Mouse (Mus musculus) heart, postnatal 14 days (tissue): ENCODE measurements at regions not wholly inside any gene's neighbourhood (a gene's known extent, or its start where the extent isn't known, plus 50 kb on each side); places are given as distances from the start of the nearest gene placed in this dataset.
A peak's percentile ranks its signal among the peaks of the same experiment; 100 is the strongest.

Experiments
- DNase-seq, 2 experiments: peaks; one replicate each; pipeline ENCODE4 v3.0.0; 2021 to 2022
- intact Hi-C: fragments of 180-260 bp; cut with DNase I; formaldehyde crosslinking; loops from one replicate; pipeline ENCODE4 v1.15.1; 2025

DNA sequence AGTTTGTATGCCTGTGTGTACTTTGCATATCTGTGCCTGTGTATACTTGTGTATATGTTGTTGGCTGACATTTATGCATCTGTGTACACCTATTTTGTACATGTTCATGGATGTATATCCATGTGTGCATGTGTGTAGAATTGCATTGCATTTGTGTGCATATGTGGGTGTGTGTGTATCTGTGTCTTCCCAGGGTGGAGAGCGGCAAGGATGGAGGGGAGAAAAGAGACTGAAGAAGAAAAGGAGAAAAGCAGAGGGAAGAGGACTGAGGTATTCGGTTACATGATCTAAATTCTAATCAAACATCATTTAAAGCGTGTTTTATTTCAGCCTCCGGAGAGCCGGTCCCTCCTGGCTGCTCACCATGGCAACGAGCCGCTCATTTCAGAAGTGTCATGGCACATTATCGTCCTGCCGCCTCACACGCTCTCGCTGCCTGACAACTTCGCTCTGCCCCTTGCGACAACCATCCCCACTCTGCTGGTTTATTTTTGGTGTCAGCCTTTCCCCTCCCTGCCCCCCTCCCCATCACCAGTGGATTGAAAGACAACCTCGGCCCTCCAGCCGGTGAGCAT, 58.6 kb downstream of the Mrm1 start:
- peak; percentile 4 to 9 for DNase-seq
- intact Hi-C loops = no loop called here

- intact Hi-C loops = no loop called here
- peak; percentile 65 to 75 for DNase-seq
These were observed 59.8 kb downstream of the Mrm1 start for GRCm38 (mm10) chr11:84759478-84759986.

GRCm38 (mm10) chr11:84752007-84752406, 67.3 kb downstream of the Mrm1 start:
- intact Hi-C loops = no loop called here
- DNase-seq = no peak

DNA sequence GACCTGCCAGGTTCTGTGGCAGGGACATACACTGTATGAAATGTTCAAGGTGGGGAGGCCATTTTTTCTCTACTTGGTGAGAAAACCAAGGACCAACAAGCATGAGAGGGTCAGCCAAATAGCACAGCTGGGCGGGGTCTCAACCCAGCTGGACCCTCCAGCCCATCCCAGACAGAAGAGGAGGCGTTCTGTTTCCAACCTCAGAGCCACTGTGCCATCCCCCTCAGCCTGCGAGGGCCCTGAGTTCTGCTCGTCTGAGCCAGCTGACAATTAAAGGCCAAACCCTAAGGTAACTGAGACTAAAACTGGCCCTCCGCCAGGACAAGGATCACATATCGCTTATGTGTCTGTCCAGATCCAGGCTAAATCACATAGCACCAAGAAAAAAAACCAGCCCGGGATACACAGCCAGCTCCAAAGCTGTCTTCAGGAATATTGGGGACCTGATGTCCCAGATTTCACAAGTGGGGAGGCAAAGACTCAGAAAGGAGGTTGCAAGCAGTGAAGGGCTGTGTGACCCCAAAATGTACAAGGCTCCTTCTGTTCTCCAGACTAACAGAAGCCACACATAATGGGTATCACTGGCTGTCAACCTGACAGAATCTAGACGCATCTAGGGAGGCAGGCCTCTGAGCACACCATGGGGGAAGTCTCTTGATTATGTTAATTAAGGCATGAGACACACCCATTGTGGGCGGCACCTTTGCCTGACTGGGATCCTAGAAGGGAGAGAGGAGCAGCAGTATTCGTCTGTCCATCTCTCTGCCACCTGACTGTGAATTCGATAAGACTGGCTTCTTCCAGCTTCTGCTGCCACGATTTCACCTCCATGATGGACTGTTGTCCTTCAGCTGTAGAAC, 69.6 kb downstream of the Mrm1 start:
- intact Hi-C loops = no loop called here
- DNase-seq = no peak

DNA sequence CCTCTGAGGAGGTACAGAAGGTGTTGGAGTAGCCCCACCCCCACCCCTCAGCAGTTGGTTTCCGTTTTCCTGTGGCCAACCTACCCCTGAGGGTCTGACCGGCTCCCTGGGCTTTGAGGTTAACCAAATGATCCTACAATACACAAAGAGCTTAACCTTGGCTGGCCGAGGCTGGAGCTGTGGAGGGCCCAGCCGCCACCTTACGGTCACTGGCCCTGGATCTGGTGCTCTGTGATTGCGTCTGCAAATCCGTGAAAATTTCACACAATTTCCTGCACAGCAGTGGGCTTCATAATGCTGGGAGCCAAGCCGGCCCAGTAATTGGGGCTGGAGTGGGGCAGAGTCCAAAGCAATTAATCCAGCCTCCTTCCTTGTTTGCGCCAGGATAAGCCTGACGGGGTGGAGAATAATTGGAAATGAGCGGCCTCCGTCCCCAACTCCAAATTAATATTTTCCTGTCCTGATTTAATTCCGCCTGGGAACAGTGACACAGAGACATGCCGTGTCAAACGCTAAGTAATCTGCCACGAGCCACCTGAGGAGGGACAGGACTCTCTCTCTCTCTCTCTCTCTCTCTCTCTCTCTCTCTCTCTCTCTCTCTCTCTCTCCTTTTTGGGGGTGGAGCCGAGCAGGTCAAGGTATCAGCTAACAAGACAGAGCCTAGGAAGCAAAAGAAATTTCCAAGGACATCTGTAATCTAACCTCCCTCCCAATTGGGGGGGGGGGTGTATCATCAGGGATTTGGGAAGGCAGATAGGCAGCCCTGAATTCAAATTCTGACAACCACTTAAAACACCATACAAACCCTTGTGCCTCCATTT, 80.3 kb downstream of the Mrm1 start:
- intact Hi-C loops = no loop called here
- no peak for DNase-seq

- intact Hi-C loops = no loop called here
- no peak for DNase-seq
These were observed 81.2 kb downstream of the Mrm1 start for GRCm38 (mm10) chr11:84738128-84738527.

DNA sequence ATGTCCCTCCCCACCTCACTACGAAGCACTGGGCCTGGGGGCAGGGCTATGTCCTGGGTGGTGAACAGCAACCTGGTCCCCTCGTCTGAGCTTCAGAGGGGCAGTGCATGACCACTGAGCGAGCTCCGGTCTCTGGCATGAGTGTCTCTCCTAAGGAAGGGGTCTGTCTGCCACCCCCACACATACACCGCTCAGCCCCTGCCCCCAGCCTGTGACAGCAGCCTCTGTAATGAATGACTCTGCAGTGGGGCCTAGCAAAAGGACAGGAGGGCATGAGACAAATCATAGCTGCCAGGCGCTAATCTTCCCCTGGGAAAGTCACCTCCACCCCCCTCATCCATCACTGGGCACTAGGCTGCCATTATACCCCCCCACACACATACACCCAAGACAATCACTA, 87.4 kb downstream of the Mrm1 start:
- DNase-seq = no peak
- intact Hi-C loops = no loop called here

- intact Hi-C loops = no loop called here
These were observed 89.1 kb downstream of the Mrm1 start for GRCm38 (mm10) chr11:84730218-84730617.

DNA sequence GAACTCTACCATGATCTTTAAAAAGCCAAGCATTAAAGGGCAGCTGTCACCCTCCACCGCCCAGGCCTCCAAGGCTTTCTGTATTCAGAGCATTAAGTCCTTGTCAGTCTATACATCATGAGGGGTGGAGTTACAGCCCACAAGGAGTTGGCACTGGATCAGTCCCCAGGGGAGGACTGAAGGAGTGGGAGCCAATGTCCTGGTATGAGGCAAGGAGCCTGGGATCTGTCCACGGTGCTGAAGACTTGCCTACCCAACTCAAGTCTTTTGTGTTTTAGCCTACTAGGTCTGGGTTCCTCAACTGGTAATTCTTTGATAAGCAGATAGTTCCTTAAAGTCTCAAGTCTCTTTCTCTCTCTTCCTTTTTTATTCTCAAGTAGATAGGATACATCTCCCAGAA, 90.1 kb downstream of the Mrm1 start:
- intact Hi-C loops = no loop called here
- DNase-seq = peak; percentile 42 to 53

More at GRCm38 (mm10) chr11:84730218-84730617, 89.1 kb downstream of the Mrm1 start:
- no peak for DNase-seq

- intact Hi-C loops = no loop called here
- no peak for DNase-seq
These were observed 93.2 kb downstream of the Mrm1 start for GRCm38 (mm10) chr11:84725936-84726613.

- no peak for DNase-seq
- intact Hi-C loops = no loop called here
These were observed 94.0 kb downstream of the Mrm1 start for GRCm38 (mm10) chr11:84725177-84725792.

GRCm38 (mm10) chr11:84724080-84724479, 95.2 kb downstream of the Mrm1 start:
- peak; percentile 6 to 27 for DNase-seq
- intact Hi-C loops = no loop called here

- no peak for DNase-seq
- intact Hi-C loops = no loop called here
These were observed 96.6 kb downstream of the Mrm1 start for GRCm38 (mm10) chr11:84722658-84723201.

DNA sequence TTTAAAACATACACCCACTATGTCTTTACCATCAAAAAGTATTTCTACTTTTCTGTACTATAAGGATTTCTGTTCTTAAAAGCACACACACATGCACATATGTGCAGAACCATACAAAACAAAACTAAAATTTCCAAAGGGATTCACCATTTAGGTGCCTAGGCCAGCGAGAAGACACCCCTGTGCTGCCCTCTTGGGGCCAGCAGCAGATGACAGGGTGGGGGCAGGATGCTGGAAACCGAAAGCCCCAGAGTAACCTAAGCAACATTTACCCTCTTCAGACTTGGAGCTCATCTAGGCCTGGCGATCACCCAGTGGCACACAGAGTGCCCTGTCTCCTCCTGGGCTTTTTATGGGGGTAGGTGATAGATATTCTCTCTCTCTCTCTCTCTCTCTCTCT, 97.3 kb downstream of the Mrm1 start:
- DNase-seq = no peak
- intact Hi-C loops = no loop called here

DNA sequence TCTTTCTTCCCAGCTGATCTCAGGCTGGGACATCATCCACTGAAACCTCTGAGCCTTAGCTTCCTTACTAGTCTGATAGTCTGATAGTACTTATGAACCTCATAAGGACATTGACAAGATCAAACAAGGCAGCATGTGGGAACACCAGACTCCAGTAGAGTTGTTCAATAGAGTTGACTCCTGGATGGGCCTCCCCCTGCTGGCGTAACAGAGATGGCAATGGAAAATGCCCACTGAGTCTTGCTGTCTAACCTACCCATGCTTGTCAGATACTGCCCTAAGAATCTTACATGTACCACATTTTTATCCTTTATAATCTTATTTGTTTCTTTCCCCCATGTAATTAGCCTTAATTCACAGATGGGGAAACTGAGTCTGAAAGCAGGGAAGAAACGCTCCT, 98.2 kb downstream of the Mrm1 start:
- DNase-seq = no peak

DNA sequence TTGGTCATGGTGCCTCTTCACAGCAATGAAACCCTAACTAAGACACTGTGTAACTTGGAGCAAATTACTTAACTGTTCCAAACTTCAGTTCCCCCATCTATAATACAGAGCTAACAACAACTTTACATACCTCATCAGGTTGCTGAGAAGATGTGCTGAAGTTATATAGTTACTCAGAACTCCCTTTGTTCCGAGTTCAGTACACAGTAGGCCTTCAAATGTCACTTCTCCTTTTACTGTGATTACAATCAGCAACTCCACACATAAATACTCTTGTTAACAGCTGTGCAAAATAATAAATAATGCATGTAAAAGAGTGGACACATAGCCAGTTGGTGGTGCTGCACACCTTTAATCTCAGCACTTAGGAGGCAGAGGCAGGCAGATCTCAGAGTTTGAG, 99.5 kb downstream of the Mrm1 start:
- intact Hi-C loops = no loop called here
- DNase-seq = no peak

More for the DNA sequence above, 98.2 kb downstream of the Mrm1 start:
- intact Hi-C loops = no loop called here

GRCm38 (mm10) chr11:84712731-84713130, 106.6 kb downstream of the Mrm1 start:
- intact Hi-C loops = no loop called here
- DNase-seq = no peak

DNA sequence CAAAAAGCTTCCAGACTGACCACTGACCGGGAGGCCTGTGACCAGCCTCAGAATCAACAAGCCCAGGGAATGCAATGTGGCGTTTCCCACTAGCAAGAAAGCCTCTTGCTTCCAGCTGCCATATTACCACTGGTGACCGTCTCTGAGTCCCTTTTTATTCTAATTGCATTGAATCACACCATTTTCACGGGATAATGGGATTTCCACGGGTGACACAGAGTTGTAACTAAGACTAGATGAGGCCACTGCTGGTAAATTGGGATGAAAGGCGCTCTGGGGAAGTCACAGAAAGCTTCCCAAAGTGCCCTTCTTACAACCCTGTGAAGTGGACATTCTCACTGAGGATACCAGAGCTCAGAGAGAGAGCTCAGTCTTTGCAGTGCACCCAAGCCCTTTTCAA, 107.4 kb downstream of the Mrm1 start:
- DNase-seq = no peak
- intact Hi-C loops = no loop called here

- intact Hi-C loops = no loop called here
- DNase-seq = no peak
These were observed 111.0 kb downstream of the Mrm1 start for GRCm38 (mm10) chr11:84708222-84708730.

DNA sequence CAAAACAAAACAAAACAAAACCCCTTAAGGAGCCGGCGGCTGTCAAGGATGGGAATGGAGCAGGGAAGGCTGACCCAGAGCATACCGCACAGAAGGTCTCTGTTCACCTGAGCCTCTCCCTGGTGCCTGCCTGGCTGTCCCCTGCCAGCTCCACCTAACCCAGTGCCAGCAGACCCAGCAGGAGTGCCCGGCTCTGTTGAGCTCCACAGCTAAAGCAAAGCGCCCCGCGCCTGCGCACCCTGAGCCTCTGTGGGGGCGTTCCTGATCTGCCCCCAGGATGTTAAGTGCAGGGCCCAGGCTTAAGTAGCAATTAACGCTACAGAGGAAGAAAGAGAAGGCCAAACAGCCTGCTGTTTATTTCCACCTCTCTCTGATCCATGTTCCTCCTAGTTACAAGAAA, 111.5 kb downstream of the Mrm1 start:
- intact Hi-C loops = no loop called here
- DNase-seq = no peak
